Mouse (Mus musculus): ENCODE measurements around the gene Zfp800. TPM values are rescaled to one million over a fixed set of nuclear protein-coding genes. Genes with fewer than 3 reads are reported as not detected.
A peak's percentile ranks its signal among the peaks of the same experiment; 100 is the strongest.

Gene Zfp800
- total RNA-seq, 2 experiments from 2014 or later: 11.1 to 14.9 TPM

DNA sequence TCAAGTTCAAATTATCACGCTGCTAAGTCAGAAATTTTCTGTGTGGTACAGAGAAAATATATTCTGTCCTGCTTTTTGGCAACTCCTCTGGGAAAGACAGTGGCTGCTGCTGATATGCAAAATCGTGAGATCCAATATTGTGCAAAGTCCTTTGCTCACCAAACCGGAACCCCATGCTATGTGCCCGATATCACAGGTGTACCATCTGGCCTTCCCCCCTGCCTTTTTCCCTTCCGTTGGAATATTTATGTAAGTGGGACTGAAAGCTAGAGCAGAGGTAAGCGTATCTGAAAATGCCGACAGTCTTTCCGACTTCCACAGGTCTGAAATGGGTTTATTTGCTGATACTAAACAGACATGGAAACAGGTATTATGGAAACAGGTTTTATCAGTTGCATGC is 179.4 kb downstream of the Zfp800 start:
- DNase-seq (ENCODE audit: low spot score in 2 of 2): no peak

DNA sequence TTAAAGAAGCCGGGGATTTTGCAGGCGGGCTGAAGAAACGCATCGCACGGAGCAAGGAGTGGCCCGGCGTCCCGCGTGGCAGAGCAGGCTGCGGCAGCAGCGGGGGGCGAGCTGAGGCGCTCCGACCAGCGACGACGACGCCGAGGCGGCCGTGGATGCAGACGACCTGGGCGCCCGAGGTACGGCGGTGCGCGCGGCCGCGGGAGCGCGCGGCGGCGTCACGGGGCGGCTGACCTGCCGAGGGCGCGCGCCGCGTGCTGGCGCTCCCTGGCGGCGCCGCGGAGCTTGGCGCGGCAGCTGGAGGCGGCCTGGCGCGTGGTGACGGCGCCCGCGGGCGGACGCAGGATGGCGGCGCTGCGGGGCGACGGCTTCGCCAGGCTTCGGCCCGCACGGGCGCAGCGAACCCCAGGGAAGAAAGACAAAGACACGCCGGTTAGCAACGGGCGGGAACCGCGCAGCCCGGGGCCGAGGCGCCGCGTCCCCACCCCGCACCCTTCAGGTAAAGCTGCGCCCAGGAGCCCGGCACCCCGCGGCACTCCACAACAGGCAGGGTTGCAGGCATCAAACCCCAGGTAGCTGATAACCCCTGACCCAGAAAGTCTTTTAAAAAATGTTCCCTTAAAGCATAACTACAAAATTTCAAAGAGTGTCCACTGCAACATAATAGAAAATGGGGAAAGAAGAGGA is 182.4 kb downstream of the Zfp800 start:
- peak; percentile 30 to 52 for DNase-seq (ENCODE audit: low spot score in 2 of 2)

DNA sequence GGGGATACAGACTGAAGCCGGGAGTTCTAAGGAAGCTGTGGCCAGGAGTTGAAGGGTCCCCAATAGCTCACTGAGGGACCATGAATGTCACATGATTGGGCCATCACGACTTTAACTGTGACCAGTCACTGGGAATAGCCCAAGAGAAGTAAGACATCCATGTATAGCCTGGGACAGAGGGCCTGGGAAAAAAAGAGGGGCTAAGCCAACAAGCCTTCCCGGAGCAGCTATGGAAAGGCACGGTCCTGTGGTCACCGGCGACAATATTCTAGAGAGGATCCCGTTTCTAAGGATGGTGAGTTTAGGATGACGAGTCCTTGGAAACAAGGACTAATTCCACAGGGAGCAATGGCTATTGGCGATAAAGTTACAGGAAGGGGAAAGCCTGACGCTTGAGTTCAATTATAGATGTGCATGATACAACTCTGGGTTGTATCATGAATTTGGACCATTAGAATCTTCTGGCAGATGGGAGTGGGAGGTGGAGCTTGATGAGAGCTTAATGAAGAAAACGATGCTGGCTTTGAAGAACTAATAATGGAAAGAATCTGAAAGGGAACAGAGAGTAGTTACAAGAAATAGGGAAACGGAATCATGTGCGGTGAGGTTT is 183.0 kb downstream of the Zfp800 start:
- DNase-seq (ENCODE audit: low spot score in 2 of 2): no peak

DNA sequence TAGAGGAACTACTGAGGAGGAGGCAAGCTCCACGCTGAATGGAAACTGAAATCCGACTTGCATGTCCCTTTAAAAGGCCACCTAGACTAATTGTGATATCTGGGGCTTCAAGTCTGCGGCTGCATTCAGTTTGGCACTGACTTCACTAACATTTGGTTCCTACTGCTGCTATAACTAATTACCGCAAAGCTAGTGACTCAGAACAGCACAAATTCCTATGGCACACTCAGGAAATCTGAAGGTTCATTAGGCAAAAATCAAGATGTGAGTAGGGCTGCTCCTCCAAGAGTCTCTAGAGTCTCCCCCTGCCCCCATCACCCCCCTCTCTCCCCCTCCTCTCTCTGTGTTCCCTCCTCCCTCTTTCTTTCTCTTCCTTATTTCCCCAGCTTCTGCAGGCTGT is 194.4 kb downstream of the Zfp800 start:
- no peak for DNase-seq (ENCODE audit: low spot score in 2 of 2)

DNA sequence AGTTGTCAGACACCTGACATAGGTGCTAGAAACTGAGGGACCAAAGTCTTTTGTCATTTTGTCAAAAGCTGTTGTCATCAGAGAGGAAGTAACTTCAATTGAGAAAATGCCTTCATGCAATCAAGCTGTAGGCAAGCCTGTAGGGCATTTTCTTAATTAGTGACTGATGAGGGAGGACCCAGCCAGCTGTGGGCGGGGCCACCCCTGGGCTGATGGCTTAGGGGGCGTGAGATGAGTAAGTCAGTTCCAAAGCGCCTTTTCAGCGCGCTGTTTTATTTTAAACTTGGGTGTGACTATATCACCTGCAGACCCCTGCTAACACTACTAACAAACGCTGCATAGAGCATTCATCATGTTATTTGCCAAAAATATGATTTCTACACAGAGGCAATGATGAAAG is 195.0 kb downstream of the Zfp800 start:
- no peak for DNase-seq (ENCODE audit: low spot score in 2 of 2)

DNA sequence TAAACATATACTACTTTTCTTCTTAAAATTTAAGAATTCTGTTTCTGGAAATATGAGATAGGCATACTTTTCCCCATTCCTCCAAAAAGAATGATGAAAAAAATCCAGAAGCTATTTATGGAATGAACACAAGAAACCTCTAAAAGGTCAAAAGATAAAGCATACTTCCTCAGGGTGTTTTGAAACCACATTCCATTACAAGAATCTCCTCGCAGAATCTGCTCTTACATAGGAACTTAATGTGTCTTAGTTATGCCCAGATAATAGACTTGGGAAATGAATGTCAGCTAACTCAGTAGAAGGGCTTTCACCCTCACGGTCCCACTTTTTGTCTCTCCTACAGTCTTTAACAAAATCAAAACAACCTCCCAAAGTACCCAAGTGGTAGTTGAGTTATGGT is 203.9 kb downstream of the Zfp800 start:
- no peak for DNase-seq (ENCODE audit: low spot score in 2 of 2)

DNA sequence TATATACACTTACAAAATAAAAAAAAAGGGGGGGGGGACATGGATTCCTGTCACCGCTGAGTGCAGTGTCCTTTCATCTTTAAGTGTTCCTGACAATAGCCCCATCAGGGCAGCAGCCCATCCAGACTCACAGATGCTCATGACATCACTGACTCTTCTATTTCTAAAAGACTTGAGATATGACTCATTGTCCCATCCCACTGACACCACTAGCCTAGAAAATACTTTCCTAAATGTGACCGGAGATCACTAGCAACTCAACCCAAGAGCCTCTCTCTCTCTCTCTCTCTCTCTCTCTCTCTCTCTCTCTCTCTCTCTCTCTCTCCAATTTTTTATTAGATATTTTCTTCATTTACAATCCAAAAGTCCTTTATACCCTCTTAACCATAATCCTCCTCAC is 205.9 kb downstream of the Zfp800 start:
- no peak for DNase-seq (ENCODE audit: low spot score in 2 of 2)

Other genes starting within 250 kb of the Zfp800 start
- 100 to 1,000 TPM; 150 to 165 TPM for gene Arf5, start 25.6 kb upstream of the Zfp800 start, total RNA-seq (2021)
- gene Fscn3, start 29.8 kb upstream of the Zfp800 start, total RNA-seq (2021): under 1 TPM in 1 of 2 experiments, not detected in 1; 0.13 TPM
- 10 to 100 TPM in 1 of 2 experiments, 1 to 10 TPM in 1; 9.2 to 10.4 TPM for gene Gcc1, start 30.4 kb upstream of the Zfp800 start, total RNA-seq (2021)
- gene Pax4, start 51.3 kb upstream of the Zfp800 start, total RNA-seq (2021): not detected
- 10 to 100 TPM; 80.2 to 83.3 TPM for gene Snd1, start 77.1 kb upstream of the Zfp800 start, total RNA-seq (2021)